Mouse (Mus musculus): Measurements from ENCODE around the gene Ick.

- TF ChIP-seq POLR2A (IDR thresholded peaks at IDR 0.05; ENCODE audit: borderline replicate concordance, low read depth, low read length) (no peak), CTCF (IDR thresholded peaks at IDR 0.05; ENCODE audit: low read depth, low read length) (no peak)
Observed at GRCm38 (mm10) chr9:78106821-78107220, 2.2 kb upstream of the Ick start.
